ENCODE assay signal across 24 mouse cellular contexts in genomic region chr6:53619676-53620075, GRCm38 (mm10).
"Had no signal": no experiment of that assay in that cellular context is flagged by ENCODE, and none has a peak within 500 bp of the region (broad histone marks: within the 10 kb centered on the region; RNA-seq: fewer than 3 reads in every experiment).

No protein-coding gene starts in this region.

- H3K4me1 ChIP-seq: intestine, embryonic 15.5 days; liver, embryonic 12.5 days had no signal

- H3K4me2 ChIP-seq: heart, embryonic 12.5 days; hindbrain, embryonic 12.5 days; hindbrain, embryonic 14.5 days; intestine, embryonic 15.5 days; limb, embryonic 13.5 days; limb, embryonic 15.5 days; liver, embryonic 12.5 days had no signal

- DNase-seq: gastrocnemius, adult 2 months; gastrocnemius, postnatal 10 days; gastrocnemius, postnatal 25 days; heart, adult 2 months; heart, postnatal 10 days; heart, postnatal 4 days; kidney, adult 11 months; kidney, adult 8-10 months; kidney, postnatal 10 days; kidney, postnatal 25 days; kidney, postnatal 4 days had no signal

- H3K9me3 ChIP-seq: heart, embryonic 12.5 days; hindbrain, embryonic 10.5 days; hindbrain, embryonic 12.5 days; intestine, embryonic 15.5 days; limb, embryonic 13.5 days; limb, embryonic 15.5 days; liver, embryonic 12.5 days had no signal

- H3K4me3 ChIP-seq: gastrocnemius, adult 2 months; heart, adult 2 months; heart, embryonic 12.5 days; hindbrain, embryonic 10.5 days; hindbrain, embryonic 12.5 days; intestine, embryonic 15.5 days; layer of hippocampus, adult 2 months; left cerebral cortex, adult 2 months; limb, embryonic 13.5 days; limb, embryonic 15.5 days; liver, embryonic 12.5 days had no signal

- H3K36me3 ChIP-seq: hindbrain, embryonic 10.5 days; hindbrain, embryonic 12.5 days; intestine, embryonic 15.5 days; limb, embryonic 15.5 days; liver, embryonic 12.5 days had no signal

- H3K27me3 ChIP-seq: heart, embryonic 12.5 days; hindbrain, embryonic 12.5 days; limb, embryonic 13.5 days; limb, embryonic 15.5 days; liver, embryonic 12.5 days had no signal

- H3K27ac ChIP-seq: heart, adult 2 months; hindbrain, embryonic 10.5 days; hindbrain, embryonic 12.5 days; hindbrain, embryonic 14.5 days; intestine, embryonic 15.5 days; layer of hippocampus, adult 2 months; left cerebral cortex, adult 2 months; limb, embryonic 13.5 days; liver, embryonic 12.5 days; liver, embryonic 14.5 days had no signal

- H3K9ac ChIP-seq: heart, embryonic 12.5 days; hindbrain, embryonic 12.5 days; hindbrain, embryonic 14.5 days; intestine, embryonic 15.5 days; limb, embryonic 13.5 days; limb, embryonic 15.5 days; liver, embryonic 12.5 days; liver, embryonic 14.5 days had no signal

- ATAC-seq: hindbrain, embryonic 16.5 days; inflammation-experienced regulatory T-cells, adult 6 months; intestine, embryonic 15.5 days; liver, embryonic 12.5 days had no signal
